Mouse (Mus musculus) C2C12 (cell line): ENCODE measurements around the gene Slc25a36. TPM values are rescaled to one million over a fixed set of nuclear protein-coding genes. Genes with fewer than 3 reads are reported as not detected.

Experiments used
- H3K27me3 ChIP-seq: one replicate; pipeline ENCODE4 v1.6.1; 2011; ENCODE audit not compliant: control insufficient read depth, insufficient read depth, insufficient read length
- H3K36me3 ChIP-seq: one replicate; pipeline ENCODE4 v1.6.1; 2011; ENCODE audit not compliant: control insufficient read depth, insufficient read depth
- H3K4me3 ChIP-seq: one replicate; pipeline ENCODE4 v1.5.1; 2011; ENCODE audit warnings: mild to moderate bottlenecking, control low read depth; ENCODE audit not compliant: poor library complexity, insufficient read depth, severe bottlenecking
- H3K79me2 ChIP-seq: one replicate; pipeline ENCODE4 v1.6.1; 2011; ENCODE audit not compliant: control insufficient read depth, insufficient read depth
- H3K79me3 ChIP-seq: one replicate; pipeline ENCODE4 v1.6.1; 2011; ENCODE audit warnings: low read depth, control low read depth
- H3ac ChIP-seq: one replicate; pipeline ENCODE3; 2011; ENCODE audit warnings: low read depth; ENCODE audit not compliant: control insufficient read depth, insufficient read length
- CEBPB ChIP-seq: IDR thresholded peaks from one replicate; pipeline ENCODE4 v1.6.1; 2011; ENCODE audit warnings: low read depth, mild to moderate bottlenecking, control low read depth, moderate library complexity
- CTCF ChIP-seq: IDR thresholded peaks from one replicate; pipeline ENCODE4 v1.5.1; 2011; ENCODE audit not compliant: control insufficient read depth, insufficient read depth, insufficient read length
- FOSL1 ChIP-seq: IDR thresholded peaks from one replicate; pipeline ENCODE4 v1.8.0; 2011; ENCODE audit warnings: mild to moderate bottlenecking, low read length; ENCODE audit not compliant: poor library complexity, insufficient read depth, severe bottlenecking
- MAX ChIP-seq: IDR thresholded peaks from one replicate; pipeline ENCODE4 v1.6.1; 2011; ENCODE audit warnings: mild to moderate bottlenecking, control low read depth
- MYOD1 ChIP-seq: IDR thresholded peaks from one replicate; pipeline ENCODE4 v1.6.1; 2011; ENCODE audit warnings: low read depth; ENCODE audit not compliant: control insufficient read depth, insufficient read length
- MYOG ChIP-seq: IDR thresholded peaks from one replicate; pipeline ENCODE4 v1.6.1; 2011; ENCODE audit not compliant: control insufficient read depth, insufficient read length; ENCODE audit errors: extremely low read depth
- USF1 ChIP-seq: IDR thresholded peaks from one replicate; pipeline ENCODE4 v1.6.1; 2011; ENCODE audit warnings: low read depth, mild to moderate bottlenecking, control low read depth, moderate library complexity
- polyA plus RNA-seq: library from polyadenylated mRNA; unstranded; fragments of >200 nt; fragmentation: generic; extraction: Trizol; gene quantifications from one replicate; pipeline ENCODE4 v1.2.1, GENCODE M21; 2012; ENCODE audit warnings: missing spikeins

Slc25a36 gene
- polyA plus RNA-seq, 1 experiment = 4.9 TPM

GRCm38 (mm10) chr9:97114271-97114670, 3.3 kb upstream of the Slc25a36 start:
- H3K36me3 ChIP-seq = no peaks in the 10 kb centered on the region
- no peak overlapping the region for H3ac ChIP-seq
- peaks cover 14% of the 10 kb centered on the region for H3K79me2 ChIP-seq
- H3K79me3 ChIP-seq = peaks cover 8% of the 10 kb centered on the region
- H3K27me3 ChIP-seq = no peaks in the 10 kb centered on the region
- TF ChIP-seq USF1 = no peak
- no peak for TF ChIP-seq CEBPB
- TF ChIP-seq MAX = no peak
- TF ChIP-seq MYOD1 = no peak
- TF ChIP-seq CTCF = no peak
- TF ChIP-seq FOSL1 = no peak
- TF ChIP-seq MYOG = no peak
- no peak overlapping the region for H3K4me3 ChIP-seq

GRCm38 (mm10) chr9:97113555-97113929, 2.6 kb upstream of the Slc25a36 start:
- Histone ChIP-seq H3K4me3 (no peak overlapping the region), H3K36me3 (no peaks in the 10 kb centered on the region), H3ac (no peak overlapping the region), H3K79me3 (peaks cover 14% of the 10 kb centered on the region), H3K79me2 (peaks cover 22% of the 10 kb centered on the region), H3K27me3 (no peaks in the 10 kb centered on the region)
- no peak for TF ChIP-seq MYOD1
- no peak for TF ChIP-seq CTCF
- no peak for TF ChIP-seq MYOG

DNA sequence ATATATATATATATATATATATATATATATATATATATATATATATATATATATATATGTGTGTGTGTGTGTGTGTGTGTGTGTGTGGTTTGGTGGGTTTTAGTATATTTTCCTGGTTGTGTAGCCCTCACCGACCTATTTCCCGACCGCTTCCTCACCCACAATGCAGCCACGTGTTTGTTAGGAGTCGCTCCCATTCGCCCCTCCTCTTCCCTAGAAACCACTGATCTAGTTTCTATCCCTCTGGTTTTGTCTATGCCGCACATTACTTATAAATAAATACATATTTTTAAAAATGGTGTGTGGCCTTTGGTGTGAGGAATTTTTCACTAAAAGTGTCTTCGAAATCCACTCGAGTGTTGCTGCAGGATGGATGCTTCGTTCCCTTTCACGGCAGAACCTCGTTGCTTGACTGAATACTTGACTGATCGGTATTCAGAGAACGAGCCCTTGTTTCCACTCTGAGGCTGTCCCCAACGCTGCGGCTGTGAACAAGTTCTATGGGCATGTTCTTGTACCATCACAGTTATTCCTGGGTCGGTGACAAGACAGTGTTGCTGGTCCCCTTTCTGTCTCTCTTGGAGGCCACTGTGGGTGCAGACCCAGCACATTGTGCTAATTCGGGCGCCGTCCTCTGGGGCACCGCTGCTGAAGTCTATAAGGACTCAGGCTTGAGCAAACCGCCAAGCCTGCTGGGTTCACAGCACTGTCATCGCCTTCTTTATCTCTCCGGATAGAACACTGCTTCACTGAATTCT, 2.0 kb upstream of the Slc25a36 start:
- Histone ChIP-seq H3K4me3 (no peak overlapping the region), H3K36me3 (no peaks in the 10 kb centered on the region), H3K79me3 (peaks cover 20% of the 10 kb centered on the region), H3ac (no peak overlapping the region), H3K27me3 (no peaks in the 10 kb centered on the region), H3K79me2 (peaks cover 27% of the 10 kb centered on the region)
- no peak for TF ChIP-seq CEBPB
- no peak for TF ChIP-seq CTCF
- TF ChIP-seq USF1 = no peak
- TF ChIP-seq MYOD1 = no peak
- TF ChIP-seq MYOG = no peak
- TF ChIP-seq MAX = no peak
- no peak for TF ChIP-seq FOSL1

DNA sequence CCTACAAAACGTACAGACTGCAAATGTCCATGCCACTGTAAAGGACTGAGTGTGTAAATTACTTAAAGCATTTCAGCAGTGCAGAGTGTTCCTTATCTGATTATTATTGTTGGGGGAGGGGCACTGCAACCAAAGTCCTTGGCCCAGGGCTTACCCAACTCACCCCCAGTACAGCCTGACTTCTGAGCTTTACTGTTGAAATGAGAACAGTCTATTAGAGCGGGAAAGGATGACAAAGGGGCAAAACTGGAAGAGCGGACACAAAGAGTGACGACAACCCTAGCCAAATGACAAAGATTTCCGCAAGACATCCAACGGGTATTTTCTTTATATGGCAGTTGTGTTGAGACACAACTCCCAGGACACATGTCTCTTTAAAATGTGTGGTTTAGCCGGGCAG, 1.3 kb upstream of the Slc25a36 start:
- H3ac ChIP-seq = no peak overlapping the region
- H3K79me2 ChIP-seq = peaks cover 35% of the 10 kb centered on the region
- no peaks in the 10 kb centered on the region for H3K27me3 ChIP-seq
- H3K4me3 ChIP-seq = no peak overlapping the region
- peaks cover 26% of the 10 kb centered on the region for H3K79me3 ChIP-seq
- no peaks in the 10 kb centered on the region for H3K36me3 ChIP-seq
- TF ChIP-seq USF1 = no peak
- no peak for TF ChIP-seq MYOG
- no peak for TF ChIP-seq MAX
- no peak for TF ChIP-seq CEBPB
- TF ChIP-seq FOSL1 = no peak
- no peak for TF ChIP-seq CTCF
- TF ChIP-seq MYOD1 = no peak

- Histone ChIP-seq H3ac (no peak overlapping the region), H3K36me3 (no peaks in the 10 kb centered on the region), H3K79me2 (peaks cover 39% of the 10 kb centered on the region), H3K79me3 (peaks cover 26% of the 10 kb centered on the region), H3K27me3 (no peaks in the 10 kb centered on the region), H3K4me3 (peak overlapping the region; percentile 57)
- TF ChIP-seq MYOG (no peak), USF1 (no peak), CTCF (no peak), MYOD1 (no peak), CEBPB (no peak), FOSL1 (no peak), MAX (no peak)
These were observed 549 bp upstream of the Slc25a36 start for GRCm38 (mm10) chr9:97111506-97111905.
